Mouse (Mus musculus) R1 (cell line): ENCODE measurements around the gene Minos1.
A peak's percentile ranks its signal among the peaks of the same experiment; 100 is the strongest.

ENCODE experiments used
- DNase-seq: peaks from one replicate; pipeline ENCODE4 v3.0.0-alpha.2; 2018; ENCODE audit warnings: low read depth, low spot score

The Minos1 gene

DNA sequence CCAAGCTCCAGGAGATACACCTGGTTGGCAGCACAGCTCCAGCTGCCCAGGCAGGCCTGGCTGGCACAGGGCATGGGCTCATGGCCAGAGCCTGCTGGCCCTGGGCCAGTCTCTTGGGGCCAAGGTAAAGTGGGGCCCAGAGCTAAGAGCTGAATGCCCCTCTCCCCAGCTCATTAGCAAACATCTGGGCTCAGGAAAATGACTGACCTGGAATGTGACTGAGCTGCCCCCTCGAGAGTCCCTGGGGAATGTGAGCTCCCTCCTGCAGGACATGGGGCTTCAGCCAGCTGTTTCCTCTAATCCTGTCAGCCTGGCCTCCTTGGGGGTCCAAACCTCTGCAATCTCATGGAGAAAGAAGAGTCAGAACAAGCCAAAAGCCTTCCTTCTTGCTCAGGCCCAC, 35.5 kb downstream of the Minos1 start:
- DNase-seq: no peak

- DNase-seq: peak; percentile 21
Measured at GRCm38 (mm10) chr4:139093196-139093530, 37.8 kb downstream of the Minos1 start.

- DNase-seq: no peak
Measured at GRCm38 (mm10) chr4:139092356-139093195, 38.3 kb downstream of the Minos1 start, which contains the start of gene Nbl1. Nbl1 (minus strand) TSS chr4:139092993.

DNA sequence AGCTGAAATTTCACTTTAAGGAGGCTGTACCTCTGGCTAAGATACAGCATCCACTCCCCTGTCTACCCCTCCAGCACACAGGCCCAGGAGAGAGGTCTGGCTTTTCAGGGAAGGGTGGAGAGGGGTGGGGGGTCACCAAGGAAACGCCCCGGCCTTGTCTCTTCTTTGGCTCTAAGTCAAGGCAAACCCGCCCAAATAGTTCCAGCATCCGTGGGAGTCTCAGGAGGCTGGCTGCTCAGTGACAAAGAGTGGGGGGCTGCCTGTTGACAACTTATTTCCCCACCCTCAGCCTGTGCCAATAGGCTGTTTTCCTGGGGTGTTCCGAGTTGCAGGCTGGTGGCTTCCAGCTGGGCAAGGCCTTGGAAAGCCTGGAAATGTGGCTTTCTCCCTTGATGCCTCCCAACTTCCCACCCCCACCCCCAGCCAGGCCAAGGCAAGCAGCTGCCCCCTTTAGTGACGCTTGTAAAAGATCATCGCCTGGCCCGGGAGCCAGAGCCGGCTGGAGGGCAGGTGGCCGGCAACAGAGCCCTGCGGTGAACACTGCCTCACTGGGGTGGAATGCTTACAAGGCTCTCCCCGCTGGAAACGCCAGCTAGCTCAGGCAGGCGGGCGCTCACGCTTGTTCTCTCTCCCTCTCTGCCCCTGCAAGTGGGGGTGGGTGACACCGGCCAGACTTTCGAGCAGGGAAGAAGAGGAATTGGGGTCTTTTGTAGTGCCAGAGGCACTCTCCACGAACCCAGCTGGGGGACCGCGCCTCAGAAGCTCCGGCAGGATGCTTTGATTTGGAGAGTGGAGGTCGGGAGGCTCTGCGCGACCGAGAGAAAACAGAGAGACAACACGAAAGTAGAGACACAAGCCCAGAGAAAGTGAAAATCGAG, 39.2 kb downstream of the Minos1 start:
- peak; percentile 48 for DNase-seq

- no peak for DNase-seq
Measured at GRCm38 (mm10) chr4:139091066-139091465, 39.8 kb downstream of the Minos1 start.

DNA sequence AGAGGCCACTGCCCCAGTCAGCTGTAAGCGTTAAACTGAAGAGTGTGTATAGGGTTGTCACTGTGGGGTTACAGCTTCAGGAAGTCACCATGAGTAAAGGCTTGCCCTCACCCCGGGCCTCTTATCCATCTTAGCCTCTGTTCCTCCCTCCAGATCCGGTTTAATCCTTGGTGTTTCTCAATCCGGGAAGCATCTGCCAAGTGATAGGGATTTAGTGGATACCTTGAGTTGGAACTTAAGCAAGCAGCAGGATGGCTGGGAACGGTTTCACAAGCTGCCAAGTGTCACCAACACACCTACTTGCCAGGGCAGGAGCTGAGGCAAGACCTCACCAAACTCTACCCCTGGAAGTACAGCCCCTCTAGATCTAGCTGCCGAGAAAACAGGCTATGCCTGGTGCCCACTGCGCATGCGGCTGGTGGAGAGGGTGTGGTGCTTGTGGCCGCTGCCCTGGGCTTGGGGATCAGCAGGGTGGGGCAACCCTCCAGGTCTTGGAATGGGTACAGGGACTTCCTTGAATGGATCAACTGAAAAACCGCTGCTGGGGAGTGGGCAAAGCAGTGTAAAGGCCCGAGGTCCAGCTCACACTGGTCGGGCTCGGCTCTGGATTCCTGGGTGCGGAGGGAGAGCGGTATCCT, 40.5 kb downstream of the Minos1 start:
- DNase-seq: peak; percentile 28

DNA sequence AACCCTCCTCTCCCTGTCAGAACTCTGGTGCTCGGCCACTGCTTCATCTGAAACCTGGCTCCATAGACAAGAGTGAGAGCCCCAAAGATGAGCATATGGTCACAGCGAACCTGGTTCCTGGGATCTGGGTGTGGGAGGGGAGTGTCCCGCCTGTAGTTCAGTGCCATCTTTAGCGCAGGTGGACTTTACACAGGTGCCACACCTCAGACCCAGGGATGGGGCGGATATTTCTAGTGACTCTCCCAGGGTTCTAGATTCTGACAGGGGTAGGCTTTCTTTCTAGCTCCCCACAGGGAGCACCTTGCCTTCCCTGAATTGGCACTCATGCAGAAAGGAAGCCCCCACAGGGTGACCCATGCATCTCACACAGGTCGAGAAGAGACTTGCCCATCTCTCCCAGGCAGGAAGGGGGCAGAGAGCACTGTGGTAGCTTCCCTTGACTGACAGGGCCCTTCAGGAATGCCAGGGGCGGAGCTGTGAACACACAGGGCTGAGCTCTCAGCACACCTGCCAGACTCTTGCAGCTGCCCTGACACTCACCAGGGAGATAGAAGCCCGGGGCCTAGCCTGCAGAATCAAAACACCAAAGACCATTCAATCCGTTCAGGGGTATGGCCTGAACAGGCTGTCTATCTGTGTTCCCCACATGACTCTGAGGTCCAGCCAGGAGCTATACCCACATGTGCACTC, 41.8 kb downstream of the Minos1 start:
- DNase-seq: no peak

GRCm38 (mm10) chr4:139086984-139087383, 43.9 kb downstream of the Minos1 start:
- no peak for DNase-seq

GRCm38 (mm10) chr4:139086037-139086436, 44.9 kb downstream of the Minos1 start:
- DNase-seq: peak; percentile 87

DNA sequence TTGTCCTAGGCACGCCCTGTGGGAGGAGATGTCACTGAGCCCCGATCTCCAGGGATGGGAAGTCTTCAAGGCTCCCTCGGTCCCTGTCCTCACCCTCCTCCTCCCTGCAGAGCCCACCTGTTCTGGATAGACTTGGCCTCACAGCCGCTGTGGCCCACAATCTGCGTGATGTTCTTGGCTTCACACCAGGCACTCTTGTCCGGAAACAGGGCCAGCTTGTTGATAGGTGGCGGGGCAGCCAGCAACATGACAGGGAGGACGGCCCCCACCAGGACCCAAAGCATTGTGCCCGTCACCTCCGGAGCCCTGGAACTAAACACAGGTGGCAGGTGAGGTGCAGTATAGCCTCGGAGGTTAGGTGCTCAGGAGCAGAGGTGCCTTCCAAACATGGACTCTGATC, 45.6 kb downstream of the Minos1 start:
- DNase-seq: no peak

DNA sequence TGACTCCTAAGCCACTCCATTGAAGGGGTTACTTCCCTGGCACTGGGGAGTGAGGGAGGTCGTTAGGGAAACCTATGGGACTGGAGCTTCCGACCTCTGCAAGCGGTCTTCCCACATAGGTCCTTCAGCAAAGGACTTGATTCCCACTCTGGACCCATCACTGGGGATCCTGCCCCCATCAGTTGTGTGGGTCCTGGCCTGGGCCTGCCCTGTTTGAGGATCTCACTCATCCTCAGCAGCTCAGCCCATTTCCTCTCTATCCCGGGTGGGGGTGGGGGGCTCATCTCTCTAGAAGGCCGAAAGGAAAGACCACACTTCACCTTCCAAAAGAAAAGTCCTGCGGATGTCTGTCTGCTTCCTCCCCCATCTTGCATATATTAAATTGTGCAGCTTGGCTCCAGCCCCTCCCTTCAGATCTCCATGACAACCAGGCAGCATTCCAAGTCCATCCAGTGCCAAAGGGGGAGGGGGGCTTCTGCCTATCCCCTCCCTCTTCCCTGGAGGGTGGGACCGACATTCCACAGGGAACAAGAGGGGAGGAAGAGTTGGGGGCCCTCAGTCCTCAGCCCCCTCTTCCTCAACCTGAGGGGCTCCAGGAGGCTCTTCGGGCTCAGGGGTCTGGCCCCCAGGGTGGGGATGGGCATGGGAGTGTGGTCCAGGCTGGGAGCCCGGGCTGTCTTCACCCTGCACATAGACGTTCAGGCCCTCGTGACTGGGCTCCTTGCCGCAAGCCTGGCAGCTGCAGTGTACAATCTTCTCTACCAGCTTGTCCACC, 47.9 kb downstream of the Minos1 start:
- DNase-seq: peak; percentile 67

DNA sequence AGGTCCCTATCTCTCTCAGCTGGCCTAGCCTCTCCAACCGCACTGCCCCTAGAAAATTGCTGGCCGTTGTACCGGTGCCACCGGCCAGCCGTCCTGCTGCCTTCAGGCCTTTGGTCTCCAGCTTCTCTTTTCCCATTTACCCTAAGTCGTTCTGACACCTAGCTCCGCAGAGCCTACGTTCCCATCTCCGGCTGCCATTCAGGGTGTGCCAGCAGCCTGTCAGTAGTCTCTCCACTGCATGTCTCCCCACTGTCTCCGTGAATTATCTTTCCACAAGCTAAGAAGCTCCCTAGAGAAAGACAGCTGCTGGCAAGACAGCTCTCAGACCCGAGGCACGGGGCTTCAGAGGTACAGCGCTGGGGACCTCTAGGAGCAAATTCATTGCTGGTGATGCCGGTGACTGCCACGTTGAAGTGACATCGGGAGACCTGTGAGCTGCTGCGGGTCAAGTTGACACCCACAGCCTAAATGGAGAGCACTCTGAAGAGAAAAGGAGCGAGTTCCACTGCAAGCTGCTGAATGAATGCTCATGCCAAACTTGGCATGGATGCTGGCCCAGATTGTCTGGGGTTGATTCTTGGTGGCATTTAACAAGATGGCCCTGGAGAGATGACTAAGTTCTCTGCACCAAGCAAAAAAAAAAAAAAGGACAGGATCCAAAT, 49.5 kb downstream of the Minos1 start:
- no peak for DNase-seq

DNA sequence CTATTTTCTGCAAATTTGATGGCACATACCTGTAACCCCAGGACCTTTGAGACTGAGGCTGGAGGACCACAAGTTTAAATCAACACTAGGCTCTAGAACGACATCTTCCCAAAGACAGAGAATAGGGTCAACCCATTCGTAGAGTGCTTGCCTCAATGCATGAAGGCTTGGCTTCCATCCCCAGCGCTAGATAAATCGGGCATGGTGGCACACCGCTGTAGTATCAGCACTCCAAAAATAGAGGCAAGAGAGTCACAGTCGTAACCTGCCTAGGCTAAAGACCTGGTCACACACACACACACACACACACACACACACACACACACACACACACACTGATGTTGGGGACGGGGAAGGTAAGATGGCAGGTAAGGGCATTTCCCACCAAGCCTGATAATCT, 50.7 kb downstream of the Minos1 start:
- DNase-seq: no peak

DNA sequence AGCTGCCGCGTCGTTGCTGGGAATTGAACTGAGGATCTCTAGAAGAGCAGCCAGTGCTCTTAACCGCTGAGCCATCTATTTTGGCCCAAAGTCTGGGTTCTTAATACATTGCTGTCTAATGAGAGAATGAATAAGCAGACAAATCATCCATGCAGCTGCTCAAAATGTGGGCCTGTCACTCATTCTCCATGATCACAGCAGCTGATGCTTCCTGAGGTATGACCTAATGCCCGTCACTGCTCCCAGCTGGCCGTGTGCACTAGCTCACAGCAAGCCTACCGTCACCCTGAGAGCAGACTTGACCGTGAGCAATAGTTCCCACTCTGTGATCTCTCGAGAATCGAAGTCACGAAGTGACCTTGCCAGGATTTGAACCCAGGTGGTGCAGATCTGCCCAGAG, 51.5 kb downstream of the Minos1 start:
- no peak for DNase-seq

DNA sequence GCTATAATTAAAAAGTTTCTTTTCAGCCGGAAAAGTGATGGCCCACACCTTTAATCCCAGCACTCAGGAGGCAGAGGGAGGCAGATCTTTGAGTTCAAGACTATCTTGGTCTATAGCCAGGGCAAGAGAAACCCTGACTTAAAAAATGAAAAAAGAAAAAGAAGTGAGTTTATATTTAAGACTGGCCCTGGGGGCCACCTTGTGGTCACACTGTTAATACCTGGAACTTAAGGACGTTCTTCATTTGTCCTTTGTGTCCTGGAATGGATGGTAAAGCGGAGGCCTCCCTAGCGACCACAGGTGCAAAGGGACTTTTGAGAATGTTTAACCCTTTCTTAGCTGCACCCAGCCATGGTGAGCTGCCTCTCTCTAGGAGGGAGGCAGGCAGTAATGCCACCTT, 52.2 kb downstream of the Minos1 start:
- DNase-seq: peak; percentile 44

GRCm38 (mm10) chr4:139078313-139078712, 52.6 kb downstream of the Minos1 start:
- DNase-seq: peak; percentile 66

GRCm38 (mm10) chr4:139075915-139076314, 55.0 kb downstream of the Minos1 start:
- DNase-seq: peak; percentile 72

DNA sequence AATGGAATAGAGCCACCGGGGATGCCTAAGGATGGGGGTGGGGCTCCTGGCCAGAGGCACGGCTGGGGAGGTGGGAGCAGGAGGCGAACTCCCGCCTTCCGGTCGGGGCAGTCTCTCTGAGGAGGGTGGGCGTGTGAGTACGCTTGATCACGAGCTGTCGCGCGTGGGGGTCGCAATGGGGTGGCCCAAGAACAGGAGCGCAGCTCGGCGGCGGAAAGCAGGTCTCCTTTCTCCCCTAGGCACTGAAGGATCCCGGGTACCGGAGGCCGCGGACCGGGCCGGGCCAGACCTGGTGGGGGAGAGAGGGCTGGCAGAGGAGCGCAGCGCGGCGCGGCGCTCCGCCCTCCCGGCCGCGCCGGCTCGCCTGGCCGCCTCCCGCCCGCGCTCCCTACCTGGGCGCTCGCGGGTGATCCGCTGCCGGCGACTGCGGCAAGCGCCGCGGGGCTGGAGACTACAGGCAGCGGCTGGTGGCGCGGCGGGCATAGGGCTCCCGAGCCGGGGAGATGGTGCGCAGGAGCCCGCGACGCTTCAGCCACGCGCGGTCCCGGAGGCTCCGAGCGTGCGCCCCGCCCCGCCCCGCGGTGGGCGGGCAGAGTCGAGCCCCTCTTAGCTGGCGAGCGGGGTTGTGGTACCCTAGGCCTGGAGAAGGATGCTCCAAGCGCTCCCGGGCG, 55.7 kb downstream of the Minos1 start, which contains the start of gene Htr6:
Gene Htr6 (minus strand): TSS at position 530 of the 671 bp plus-strand sequence.
- peak; percentile 59 for DNase-seq

- DNase-seq: no peak
Measured at GRCm38 (mm10) chr4:139074060-139074459, 56.9 kb downstream of the Minos1 start.

- no peak for DNase-seq
Measured at GRCm38 (mm10) chr4:139068287-139068686, 62.6 kb downstream of the Minos1 start.
